ENCODE assay signal across 15 mouse cellular contexts in genomic region chr2:112510140-112510539, GRCm38 (mm10). TPM values are rescaled to one million over a fixed set of nuclear protein-coding genes. Genes with fewer than 3 reads are reported as not detected.
DNase-seq lines count a peak whose midpoint lies in the region; ATAC-seq and TF ChIP-seq lines count a peak whose summit lies in the region.
"Had no signal": no experiment of that assay in that cellular context is flagged by ENCODE, and none has a peak within 500 bp of the region (broad histone marks: within the 10 kb centered on the region; RNA-seq: fewer than 3 reads in every experiment).

No protein-coding gene starts in this region.

- no peaks in the 10 kb centered on the region for H3K27me3 ChIP-seq in liver, embryonic 11.5 days (replicated peaks; ENCODE audit: control insufficient read depth, insufficient read depth, low read length)
- no peaks in the 10 kb centered on the region for H3K27me3 ChIP-seq in cerebellum, adult 2 months (ENCODE audit: control insufficient read depth, insufficient read depth, low read length)
- H3K27me3 ChIP-seq: forebrain, embryonic 12.5 days; midbrain, embryonic 15.5 days had no signal

- peak; percentile 81 for ATAC-seq in activated CD4-positive, CD25-positive, alpha-beta regulatory T cell, adult 4 months
- peak; percentile 95 for ATAC-seq in liver, embryonic 11.5 days (replicated peaks; ENCODE audit: low FRiP score)
- ATAC-seq: hindbrain, embryonic 16.5 days; midbrain, embryonic 15.5 days had no signal

- WGBS in liver, embryonic 11.5 days = 55% methylated on average over 4 of the region's 4 CpGs
- 95% methylated on average over 4 of the region's 4 CpGs for WGBS in cerebellum, adult 2 months

- H3K27ac ChIP-seq in liver, embryonic 11.5 days (ENCODE audit: low read depth, low read length) = no peak overlapping the region
- no peak overlapping the region for H3K27ac ChIP-seq in cerebellum, adult 2 months (ENCODE audit: insufficient read depth, low read length)
- H3K27ac ChIP-seq: forebrain, embryonic 12.5 days; layer of hippocampus, adult 2 months; midbrain, embryonic 15.5 days had no signal

- peak; percentile 10 for DNase-seq in lung, postnatal 25 days (ENCODE audit: low spot score)
- DNase-seq in lung, postnatal 14 days = no peak
- DNase-seq in liver, embryonic 11.5 days (ENCODE audit: low spot score) = peak; percentile 66
- DNase-seq in skeletal muscle tissue, adult 2 months (ENCODE audit: low read depth, low spot score) = peak; percentile 32
- no peak for DNase-seq in cerebellum, postnatal 14 days
- DNase-seq in cerebellum, adult 2 months = no peak
- no peak for DNase-seq in adrenal gland, postnatal 4 days (ENCODE audit: low spot score in 2 of 2)
- DNase-seq: adrenal gland, postnatal 10 days had no signal

- no peak overlapping the region for H3K9ac ChIP-seq in liver, embryonic 11.5 days (ENCODE audit: low read depth, low read length)
- H3K9ac ChIP-seq: forebrain, embryonic 12.5 days; midbrain, embryonic 15.5 days had no signal

- no peak overlapping the region for H3K4me3 ChIP-seq in liver, embryonic 11.5 days (ENCODE audit: low read depth, low read length)
- no peak overlapping the region for H3K4me3 ChIP-seq in cerebellum, adult 2 months (replicated peaks; ENCODE audit: insufficient read depth, low read depth, low read length)
- H3K4me3 ChIP-seq: forebrain, embryonic 12.5 days; layer of hippocampus, adult 2 months; midbrain, embryonic 15.5 days had no signal

- H3K36me3 ChIP-seq in liver, embryonic 11.5 days (ENCODE audit: control insufficient read depth, insufficient read depth, low read length) = no peaks in the 10 kb centered on the region
- H3K36me3 ChIP-seq: forebrain, embryonic 12.5 days; midbrain, embryonic 15.5 days had no signal

- no peak for TF ChIP-seq CTCF in cerebellum, adult 2 months (IDR thresholded peaks at IDR 0.05; ENCODE audit: borderline replicate concordance, insufficient read depth, low read depth, low read length)

- peak overlapping the region; percentile 62 for H3K4me2 ChIP-seq in liver, embryonic 11.5 days
- H3K4me2 ChIP-seq: forebrain, embryonic 12.5 days; midbrain, embryonic 15.5 days had no signal

- H3K9me3 ChIP-seq in liver, embryonic 11.5 days (ENCODE audit: control insufficient read depth, low read length) = no peaks in the 10 kb centered on the region
- H3K9me3 ChIP-seq: forebrain, embryonic 12.5 days; midbrain, embryonic 15.5 days had no signal

- peaks cover 17% of the 10 kb centered on the region for H3K4me1 ChIP-seq in liver, embryonic 11.5 days (replicated peaks; ENCODE audit: control insufficient read depth, insufficient read depth, low read length)
- no peaks in the 10 kb centered on the region for H3K4me1 ChIP-seq in cerebellum, adult 2 months (ENCODE audit: control insufficient read depth, insufficient read depth, low read length)
- H3K4me1 ChIP-seq: midbrain, embryonic 15.5 days had no signal

- no peak for TF ChIP-seq POLR2A in cerebellum, adult 2 months (IDR thresholded peaks at IDR 0.05; ENCODE audit: borderline replicate concordance, insufficient read depth, low read length)

RNA-seq across cellular contexts. Expression of gene Aven, which starts 17.4 kb away (rescaled TPM):
- polyA plus RNA-seq in activated CD4-positive, CD25-positive, alpha-beta regulatory T cell, adult 4 months (2017; shearing (Covaris generic)) = 10 to 100 TPM; 12.1 to 13.0 TPM
- 13.6 and 14.1 TPM in 2 replicates for polyA plus RNA-seq in liver, embryonic 11.5 days (2014; fragmentation: Nextera tagmentation; extraction: Ambion mirVana)
- 14.6 and 19.1 TPM in 2 replicates for polyA plus RNA-seq in cerebellum, adult 2 months (2012; rRNA removed)
- 10 to 100 TPM; 13.1 to 13.7 TPM for total RNA-seq in adrenal gland, postnatal 4 days (2021)

RNA-seq across cellular contexts. Expression of gene Chrm5, which starts 29.6 kb away (rescaled TPM):
- polyA plus RNA-seq in activated CD4-positive, CD25-positive, alpha-beta regulatory T cell, adult 4 months (2017; shearing (Covaris generic)) = not detected
- not detected in 2 replicates for polyA plus RNA-seq in liver, embryonic 11.5 days (2014; fragmentation: Nextera tagmentation; extraction: Ambion mirVana)
- polyA plus RNA-seq in cerebellum, adult 2 months (2012; rRNA removed) = 0.16 and 0.41 TPM in 2 replicates
- under 1 TPM in 1 of 2 experiments, not detected in 1; 0.25 TPM for total RNA-seq in adrenal gland, postnatal 4 days (2021)
- total RNA-seq: adrenal gland, postnatal 10 days; heart, adult 8-10 months had no signal
- polyA plus RNA-seq: limb, embryonic 14.5 days had no signal

RNA-seq across cellular contexts. Expression of gene Emc7, which starts 55.3 kb away (rescaled TPM):
- 10 to 100 TPM; 11.5 to 14.5 TPM for polyA plus RNA-seq in activated CD4-positive, CD25-positive, alpha-beta regulatory T cell, adult 4 months (2017; shearing (Covaris generic))
- 19.9 and 20.2 TPM in 2 replicates for polyA plus RNA-seq in liver, embryonic 11.5 days (2014; fragmentation: Nextera tagmentation; extraction: Ambion mirVana)
- 40.4 and 41.3 TPM in 2 replicates for polyA plus RNA-seq in cerebellum, adult 2 months (2012; rRNA removed)
- 10 to 100 TPM; 25.1 to 28.3 TPM for total RNA-seq in adrenal gland, postnatal 4 days (2021)

Comparison
In these comparisons a context has a peak if more than half of its experiments do, and no peak if none do; other contexts are left out.
1. DNase-seq: peak in lung, postnatal 25 days (single experiment), liver, embryonic 11.5 days (single experiment) and skeletal muscle tissue, adult 2 months (single experiment); none in lung, postnatal 14 days (single experiment), cerebellum, postnatal 14 days (0 of 2), cerebellum, adult 2 months (0 of 2) and adrenal gland, postnatal 4 days (0 of 2).